Mouse (Mus musculus) kidney, postnatal 10 days (tissue): ENCODE data around the gene Espn.
A peak's percentile ranks its signal among the peaks of the same experiment; 100 is the strongest.

ENCODE experiments used
- DNase-seq: peaks from one replicate; pipeline ENCODE4 v3.0.0; 2021; ENCODE audit warnings: mixed read lengths

The Espn gene

GRCm38 (mm10) chr4:152151966-152152544 is at the start of gene Espn:
Gene Espn (minus strand): TSS chr4:152152371.
- DNase-seq = peak; percentile 83

- DNase-seq = no peak
Measured at GRCm38 (mm10) chr4:152201492-152201891, 49.3 kb upstream of the Espn start.

- no peak for DNase-seq
Measured at GRCm38 (mm10) chr4:152199617-152200016, 47.4 kb upstream of the Espn start.

GRCm38 (mm10) chr4:152197545-152197944 is 45.4 kb upstream of the Espn start:
- no peak for DNase-seq

- DNase-seq = no peak
Measured at GRCm38 (mm10) chr4:152196276-152196675, 44.1 kb upstream of the Espn start.

- DNase-seq = no peak
Measured at GRCm38 (mm10) chr4:152194476-152195175, 42.5 kb upstream of the Espn start.

GRCm38 (mm10) chr4:152192569-152192968 is 40.4 kb upstream of the Espn start:
- DNase-seq = no peak

GRCm38 (mm10) chr4:152190701-152191100 is 38.5 kb upstream of the Espn start:
- no peak for DNase-seq

GRCm38 (mm10) chr4:152190096-152190653 is 38.0 kb upstream of the Espn start:
- no peak for DNase-seq

GRCm38 (mm10) chr4:152189691-152190090 is 37.5 kb upstream of the Espn start:
- DNase-seq = no peak

- no peak for DNase-seq
Measured at GRCm38 (mm10) chr4:152189071-152189470, 36.9 kb upstream of the Espn start.

- no peak for DNase-seq
Measured at GRCm38 (mm10) chr4:152188651-152189050, 36.5 kb upstream of the Espn start.

GRCm38 (mm10) chr4:152187142-152187541 is 35.0 kb upstream of the Espn start:
- no peak for DNase-seq

- DNase-seq = no peak
Measured at GRCm38 (mm10) chr4:152186205-152187082, 34.3 kb upstream of the Espn start.

- peak; percentile 69 for DNase-seq
Measured at GRCm38 (mm10) chr4:152185510-152186204, 33.5 kb upstream of the Espn start.

GRCm38 (mm10) chr4:152185137-152185509 is 33.0 kb upstream of the Espn start:
- DNase-seq = peak; percentile 48

- peak; percentile 34 for DNase-seq
Measured at GRCm38 (mm10) chr4:152184353-152185035, 32.3 kb upstream of the Espn start.

- DNase-seq = no peak
Measured at GRCm38 (mm10) chr4:152182205-152182604, 30.0 kb upstream of the Espn start.

- DNase-seq = no peak
Measured at GRCm38 (mm10) chr4:152179946-152180660, 27.9 kb upstream of the Espn start.

- DNase-seq = no peak
Measured at GRCm38 (mm10) chr4:152178916-152179705, 26.9 kb upstream of the Espn start.
